Comparison of ENCODE assay signal across 18 mouse cellular contexts in genomic region chr10:77308978-77309377, GRCm38 (mm10).
"Had no signal": no experiment of that assay in that cellular context is flagged by ENCODE, and none has a peak within 500 bp of the region (broad histone marks: within the 10 kb centered on the region; RNA-seq: fewer than 3 reads in every experiment).

No protein-coding gene starts in this region.

- H3K4me3 ChIP-seq: midbrain, embryonic 13.5 days; midbrain, embryonic 15.5 days; myocyte; neural tube, embryonic 13.5 days; neural tube, embryonic 15.5 days had no signal

- H3K27ac ChIP-seq: liver, embryonic 14.5 days; midbrain, embryonic 13.5 days; midbrain, embryonic 15.5 days; neural tube, embryonic 13.5 days; neural tube, embryonic 15.5 days had no signal

- H3K4me2 ChIP-seq: midbrain, embryonic 11.5 days; midbrain, embryonic 13.5 days; midbrain, embryonic 15.5 days; neural tube, embryonic 13.5 days; neural tube, embryonic 15.5 days had no signal

- H3K9me3 ChIP-seq: midbrain, embryonic 13.5 days; midbrain, embryonic 15.5 days; neural tube, embryonic 13.5 days; neural tube, embryonic 15.5 days had no signal

- H3K36me3 ChIP-seq: midbrain, embryonic 15.5 days had no signal

- ATAC-seq: midbrain, embryonic 13.5 days; midbrain, embryonic 15.5 days had no signal

- DNase-seq: lung, adult 2 months; lung, postnatal 14 days; lung, postnatal 4 days; retina, postnatal 1 day; right cerebral cortex, adult 18-20 months; right cerebral cortex, postnatal 25 days; right cerebral cortex, postnatal 4 days; spleen, adult 18-20 months; thymus, adult 18-20 months; thymus, postnatal 14 days; thymus, postnatal 36 days had no signal

- H3K27me3 ChIP-seq: midbrain, embryonic 13.5 days; midbrain, embryonic 15.5 days; neural tube, embryonic 13.5 days; neural tube, embryonic 15.5 days had no signal

- H3K9ac ChIP-seq: liver, embryonic 14.5 days; midbrain, embryonic 13.5 days; midbrain, embryonic 15.5 days; neural tube, embryonic 13.5 days; neural tube, embryonic 15.5 days had no signal
